Mouse (Mus musculus) liver, embryonic 12.5 days (tissue): Measurements from ENCODE around the gene Srsf2. TPM values are rescaled to one million over a fixed set of nuclear protein-coding genes. Genes with fewer than 3 reads are reported as not detected.
"Not testable (repeated sequence)": the region's sequence is repeated elsewhere in the genome, so short reads cannot be mapped to it uniquely, and the experiment has no call there.

Experiments used
- ATAC-seq: fragments of 200-750 bp; cut with Nextera tagmentation; 2 replicates; pipeline ENCODE4 v1.8.0; 2017; ENCODE audit warnings: moderate number of reproducible peaks, mild to moderate bottlenecking, moderate library complexity
- H3K27ac ChIP-seq: fragments of 300-500 bp; sonication (generic); 2 replicates; pipeline ENCODE4 v1.5.1; 2016; ENCODE audit warnings: mild to moderate bottlenecking
- H3K27me3 ChIP-seq: fragments of 300-500 bp; sonication (generic); replicated peaks from 2 replicates; pipeline ENCODE4 v1.6.1; 2016; ENCODE audit warnings: mild to moderate bottlenecking, moderate library complexity
- H3K36me3 ChIP-seq: fragments of 300-500 bp; sonication (generic); 2 replicates; pipeline ENCODE4 v1.6.1; 2016; ENCODE audit warnings: mild to moderate bottlenecking, moderate library complexity
- H3K4me1 ChIP-seq: fragments of 300-500 bp; sonication (generic); 2 replicates; pipeline ENCODE4 v1.6.1; 2016
- H3K4me2 ChIP-seq: fragments of 300-500 bp; sonication (generic); 2 replicates; pipeline ENCODE4 v1.6.1; 2016; ENCODE audit warnings: mild to moderate bottlenecking, moderate library complexity
- H3K4me3 ChIP-seq: fragments of 300-500 bp; sonication (generic); 2 replicates; pipeline ENCODE4 v1.5.1; 2016; ENCODE audit warnings: mild to moderate bottlenecking, moderate library complexity
- H3K9ac ChIP-seq: fragments of 300-500 bp; sonication (generic); 2 replicates; pipeline ENCODE4 v1.6.1; 2016; ENCODE audit warnings: mild to moderate bottlenecking, moderate library complexity
- H3K9me3 ChIP-seq: fragments of 300-500 bp; sonication (generic); replicated peaks from 2 replicates; pipeline ENCODE4 v1.6.1; 2016; ENCODE audit warnings: mild to moderate bottlenecking, moderate library complexity
- WGBS: fragments of 180-500 bp; shearing (Covaris S2); methylation state at CpG from one replicate; pipeline ENCODE4 v1.1.7; 2016; ENCODE audit not compliant: insufficient replicate concordance; 5-methylcytosine and 5-hydroxymethylcytosine counted together
- polyA plus RNA-seq: library from polyadenylated mRNA; unstranded; fragments of >200 nt; fragmentation: Nextera tagmentation; extraction: Ambion mirVana; gene quantifications from 2 replicates; pipeline ENCODE4 v1.2.1, GENCODE M21; 2016

Gene Srsf2
- polyA plus RNA-seq, 1 experiment from 2014 or later: 801 TPM

- H3K36me3 ChIP-seq: not testable (repeated sequence)
- WGBS: 88% methylated on average over 10 of the region's 10 CpGs
These were observed 29.0 kb downstream of the Srsf2 start for GRCm38 (mm10) chr11:116823885-116824284.

GRCm38 (mm10) chr11:116823255-116823654 lies 29.6 kb downstream of the Srsf2 start:
- H3K4me3 ChIP-seq: no peak overlapping the region
- H3K9ac ChIP-seq: no peak overlapping the region
- peaks cover 33% of the 10 kb centered on the region for H3K27me3 ChIP-seq
- 84% methylated on average over 2 of the region's 2 CpGs for WGBS
- ATAC-seq: no peak
- H3K4me2 ChIP-seq: no peak overlapping the region
- H3K27ac ChIP-seq: no peak overlapping the region
- H3K36me3 ChIP-seq: no peaks in the 10 kb centered on the region
- no peaks in the 10 kb centered on the region for H3K9me3 ChIP-seq
- H3K4me1 ChIP-seq: peaks cover 29% of the 10 kb centered on the region

More at GRCm38 (mm10) chr11:116823885-116824284, 29.0 kb downstream of the Srsf2 start:
- not testable (repeated sequence) for H3K4me3 ChIP-seq, H3K9ac ChIP-seq, H3K9me3 ChIP-seq, H3K4me2 ChIP-seq, H3K27ac ChIP-seq, ATAC-seq
- Histone ChIP-seq H3K4me1 (peaks cover 28% of the 10 kb centered on the region), H3K27me3 (peaks cover 38% of the 10 kb centered on the region)

- 85% methylated on average over 10 of the region's 10 CpGs for WGBS
- Histone ChIP-seq H3K4me1 (peaks cover 24% of the 10 kb centered on the region), H3K27ac (no peak overlapping the region), H3K36me3 (no peaks in the 10 kb centered on the region), H3K4me3 (no peak overlapping the region), H3K4me2 (no peak overlapping the region), H3K9ac (no peak overlapping the region), H3K27me3 (peaks cover 27% of the 10 kb centered on the region), H3K9me3 (no peaks in the 10 kb centered on the region)
- no peak for ATAC-seq
These were observed 30.3 kb downstream of the Srsf2 start for GRCm38 (mm10) chr11:116822626-116823025.

- no peak overlapping the region for H3K4me2 ChIP-seq
- H3K4me1 ChIP-seq: peaks cover 21% of the 10 kb centered on the region
- H3K9me3 ChIP-seq: no peaks in the 10 kb centered on the region
- H3K27me3 ChIP-seq: peaks cover 23% of the 10 kb centered on the region
- 76% methylated on average over 10 of the region's 10 CpGs for WGBS
- H3K9ac ChIP-seq: no peak overlapping the region
- no peak overlapping the region for H3K4me3 ChIP-seq
- H3K27ac ChIP-seq: no peak overlapping the region
- H3K36me3 ChIP-seq: no peaks in the 10 kb centered on the region
- ATAC-seq: no peak
These were observed 30.7 kb downstream of the Srsf2 start for GRCm38 (mm10) chr11:116822215-116822614.

- no peak for ATAC-seq
- 53% methylated on average over 13 of the region's 13 CpGs for WGBS
- Histone ChIP-seq H3K4me3 (no peak overlapping the region), H3K27me3 (peaks cover 13% of the 10 kb centered on the region), H3K4me1 (peaks cover 25% of the 10 kb centered on the region; the same call in 1 of the 2 replicates), H3K27ac (no peak overlapping the region), H3K36me3 (no peaks in the 10 kb centered on the region), H3K9me3 (no peaks in the 10 kb centered on the region), H3K4me2 (no peak overlapping the region), H3K9ac (no peak overlapping the region)
These were observed 31.6 kb downstream of the Srsf2 start for GRCm38 (mm10) chr11:116821057-116821940.

GRCm38 (mm10) chr11:116819932-116820593 lies 32.8 kb downstream of the Srsf2 start:
- no peak overlapping the region for H3K27ac ChIP-seq
- peaks cover 25% of the 10 kb centered on the region; the same call in 1 of the 2 replicates for H3K4me1 ChIP-seq
- no peaks in the 10 kb centered on the region for H3K36me3 ChIP-seq
- 71% methylated on average over 5 of the region's 5 CpGs for WGBS
- H3K9me3 ChIP-seq: no peaks in the 10 kb centered on the region
- ATAC-seq: no peak
- peaks cover 1% of the 10 kb centered on the region; the same call in 1 of the 2 replicates for H3K27me3 ChIP-seq
- H3K4me3 ChIP-seq: no peak overlapping the region
- H3K9ac ChIP-seq: no peak overlapping the region
- no peak overlapping the region for H3K4me2 ChIP-seq

DNA sequence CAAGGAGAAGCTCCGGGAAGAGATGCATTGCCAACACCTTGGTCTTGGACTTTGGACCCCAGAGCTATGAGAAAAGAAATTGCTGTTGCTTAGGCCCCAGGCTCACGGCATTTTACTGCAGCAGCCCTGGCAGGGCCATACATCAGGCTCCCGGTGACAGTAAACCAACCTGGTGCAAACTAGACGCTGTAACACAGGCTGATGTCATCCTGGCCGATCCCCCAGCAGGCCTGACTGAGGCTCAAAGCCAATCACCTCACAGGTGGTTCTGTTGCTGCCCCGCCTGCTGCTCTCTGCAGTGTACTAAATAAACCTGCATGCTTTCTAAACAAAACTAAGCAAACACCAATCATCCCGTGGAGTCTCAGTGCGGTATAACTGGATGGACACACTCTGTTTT lies 34.2 kb downstream of the Srsf2 start:
- H3K27me3 ChIP-seq: peaks cover 2% of the 10 kb centered on the region; the same call in 1 of the 2 replicates
- no peak for ATAC-seq
- H3K9me3 ChIP-seq: no peaks in the 10 kb centered on the region
- H3K4me2 ChIP-seq: no peak overlapping the region
- 55% methylated on average over 8 of the region's 8 CpGs for WGBS
- peaks cover 36% of the 10 kb centered on the region for H3K4me1 ChIP-seq
- no peak overlapping the region for H3K4me3 ChIP-seq
- no peak overlapping the region for H3K27ac ChIP-seq
- no peak overlapping the region for H3K9ac ChIP-seq
- no peaks in the 10 kb centered on the region for H3K36me3 ChIP-seq

GRCm38 (mm10) chr11:116817567-116817966 lies 35.3 kb downstream of the Srsf2 start:
- Histone ChIP-seq H3K4me2 (no peak overlapping the region), H3K4me3 (no peak overlapping the region), H3K27ac (no peak overlapping the region), H3K4me1 (peaks cover 36% of the 10 kb centered on the region), H3K9me3 (no peaks in the 10 kb centered on the region), H3K27me3 (peaks cover 5% of the 10 kb centered on the region; the same call in 1 of the 2 replicates), H3K9ac (no peak overlapping the region), H3K36me3 (no peaks in the 10 kb centered on the region)
- 86% methylated on average over 5 of the region's 5 CpGs for WGBS
- ATAC-seq: no peak

DNA sequence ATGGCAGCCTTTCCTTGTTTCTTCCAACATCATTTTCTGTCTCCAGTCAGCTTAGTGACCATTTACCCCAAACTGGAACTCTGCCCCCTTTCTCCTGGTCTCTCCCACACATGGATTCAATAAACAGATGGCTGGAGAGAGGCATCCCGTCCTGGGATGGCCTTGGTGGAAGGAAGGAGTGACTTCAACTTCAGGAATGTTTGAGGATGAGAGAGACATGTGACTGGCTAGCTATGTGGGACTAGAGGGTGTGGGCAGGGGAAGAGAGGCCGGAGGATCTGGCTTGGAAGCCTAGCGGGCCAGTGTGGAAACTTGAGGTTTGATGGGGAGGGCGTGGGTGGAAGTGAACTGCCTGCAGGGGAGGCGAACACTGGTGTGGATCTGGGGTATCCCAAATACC lies 36.1 kb downstream of the Srsf2 start:
- Histone ChIP-seq H3K4me1 (peaks cover 36% of the 10 kb centered on the region), H3K27me3 (peaks cover 5% of the 10 kb centered on the region; the same call in 1 of the 2 replicates), H3K4me3 (no peak overlapping the region), H3K9me3 (no peaks in the 10 kb centered on the region), H3K36me3 (no peaks in the 10 kb centered on the region), H3K9ac (no peak overlapping the region), H3K27ac (no peak overlapping the region), H3K4me2 (no peak overlapping the region)
- no peak for ATAC-seq
- 61% methylated on average over 5 of the region's 5 CpGs for WGBS

DNA sequence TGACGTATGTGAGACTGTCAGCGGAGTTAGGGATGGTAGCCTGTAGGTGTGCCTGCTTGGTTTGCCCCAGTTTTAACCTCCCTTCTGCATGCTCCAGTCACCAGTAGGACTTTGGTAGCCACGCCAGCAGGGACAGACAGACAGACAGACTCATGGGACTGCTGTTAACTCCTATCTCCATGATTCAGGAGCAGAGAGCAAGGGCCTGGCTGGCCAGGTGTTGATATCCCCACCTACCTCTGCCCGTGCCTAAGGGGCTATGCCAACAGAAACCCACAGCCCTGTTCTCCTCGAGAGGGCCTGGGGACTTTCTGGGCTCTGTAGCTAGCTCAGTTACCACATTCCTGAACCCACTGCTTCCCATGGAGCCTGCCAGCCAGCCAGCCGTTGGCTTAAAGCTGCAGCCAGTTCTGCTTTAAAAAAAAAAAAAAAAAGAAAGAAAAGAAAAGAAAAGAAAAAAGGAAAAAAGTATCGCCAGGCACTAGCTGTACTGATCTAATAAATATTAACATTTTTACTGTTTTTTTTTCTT lies 37.9 kb downstream of the Srsf2 start:
- peaks cover 37% of the 10 kb centered on the region for H3K4me1 ChIP-seq
- H3K4me3 ChIP-seq: no peak overlapping the region
- no peaks in the 10 kb centered on the region for H3K36me3 ChIP-seq
- no peak overlapping the region for H3K4me2 ChIP-seq
- H3K27ac ChIP-seq: peak overlapping the region; percentile 45; the same call in 1 of the 2 replicates
- no peak overlapping the region for H3K9ac ChIP-seq
- ATAC-seq: no peak
- H3K9me3 ChIP-seq: no peaks in the 10 kb centered on the region
- WGBS: 44% methylated on average over 7 of the region's 7 CpGs
- peaks cover 20% of the 10 kb centered on the region for H3K27me3 ChIP-seq

DNA sequence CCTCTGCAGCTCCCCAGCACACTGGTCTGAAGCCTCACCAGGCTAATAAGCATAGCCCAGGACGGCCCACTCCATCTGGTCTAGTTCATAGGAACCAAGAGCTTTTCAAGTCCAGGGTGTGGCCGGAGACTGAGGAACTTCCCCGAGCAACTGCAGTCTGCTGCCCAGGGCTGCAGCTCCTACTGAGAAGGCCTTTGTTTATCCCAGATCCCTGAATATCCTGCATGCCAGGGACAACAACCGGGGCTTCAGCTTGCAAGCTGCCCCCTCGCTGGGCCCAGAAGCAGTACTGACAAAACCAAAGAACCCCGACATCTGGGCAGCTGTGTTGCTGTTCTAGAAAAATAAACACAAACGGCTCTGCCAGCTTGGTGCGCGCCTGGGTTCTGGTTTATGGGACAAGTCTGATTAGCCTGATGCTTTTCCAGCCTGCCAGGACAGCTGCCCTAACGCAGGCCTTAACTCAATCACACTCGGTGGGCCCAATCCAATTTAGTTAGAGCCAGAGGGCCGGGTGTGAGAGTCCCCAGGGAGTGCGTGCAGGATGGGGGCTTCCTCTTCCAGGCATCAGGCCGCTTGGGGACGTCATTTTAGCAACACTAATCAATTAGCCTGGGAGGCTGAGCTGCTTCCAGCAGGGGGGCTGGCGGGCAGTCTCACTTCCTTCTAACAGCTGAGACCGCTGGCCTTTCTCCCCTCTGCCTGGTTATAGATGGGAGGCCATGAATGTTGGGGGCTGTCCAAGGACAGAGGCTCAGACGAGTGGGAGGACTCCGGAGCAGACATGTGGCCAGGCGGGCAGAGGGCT lies 38.6 kb downstream of the Srsf2 start:
- ATAC-seq: 0 out of 2 replicates have a peak, but pooled peaks have one; percentile 30
- peaks cover 26% of the 10 kb centered on the region for H3K27me3 ChIP-seq
- H3K36me3 ChIP-seq: no peaks in the 10 kb centered on the region
- peaks cover 37% of the 10 kb centered on the region for H3K4me1 ChIP-seq
- H3K4me3 ChIP-seq: no peak overlapping the region
- no peak overlapping the region for H3K4me2 ChIP-seq
- H3K9ac ChIP-seq: no peak overlapping the region
- peak overlapping the region; percentile 45; the same call in 1 of the 2 replicates for H3K27ac ChIP-seq
- WGBS: 42% methylated on average over 20 of the region's 20 CpGs
- no peaks in the 10 kb centered on the region for H3K9me3 ChIP-seq
